Mouse (Mus musculus) activated CD4-positive, CD25-positive, alpha-beta regulatory T cell, adult 4 months (primary cell): Measurements from ENCODE around the gene Armc7. TPM values are rescaled to one million over a fixed set of nuclear protein-coding genes. Genes with fewer than 3 reads are reported as not detected.
"Not testable (repeated sequence)": the region's sequence is repeated elsewhere in the genome, so short reads cannot be mapped to it uniquely, and the experiment has no call there.

ENCODE experiments used
- ATAC-seq: one replicate; pipeline ENCODE4 v1.8.0; 2017
- polyA plus RNA-seq, 2 experiments: library from polyadenylated mRNA; unstranded; fragments of 100-300 nt; shearing (Covaris generic); gene quantifications; one replicate each; pipeline ENCODE4 v1.2.1; 2017

The Armc7 gene
- polyA plus RNA-seq, 2 experiments from 2014 or later: 49.9 to 59.3 TPM

GRCm38 (mm10) chr11:115491356-115492083, 16.1 kb downstream of the Armc7 start, which contains the start of gene Nt5c:
Nt5c (minus strand) TSS chr11:115491862.
- peak; percentile 99 for ATAC-seq

DNA sequence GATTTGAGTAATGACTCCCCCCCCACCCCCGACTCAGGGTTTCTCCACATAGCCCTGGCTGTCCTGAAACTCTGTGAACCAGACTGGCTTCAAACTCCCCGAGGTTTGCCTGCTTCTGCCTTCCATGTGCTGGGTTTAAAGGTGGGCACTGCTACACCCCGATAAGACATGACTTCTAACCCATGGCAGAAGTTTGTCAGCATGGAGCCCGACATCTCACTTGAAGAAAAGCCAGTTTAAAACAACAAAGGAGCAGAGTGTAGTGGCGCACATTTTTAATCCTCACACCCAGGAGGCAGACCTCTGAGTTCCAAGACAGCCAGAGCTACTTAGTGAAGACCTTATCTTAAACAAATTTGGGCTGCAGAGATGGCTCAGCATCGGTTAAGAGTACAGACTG, 16.9 kb downstream of the Armc7 start:
- no peak for ATAC-seq

DNA sequence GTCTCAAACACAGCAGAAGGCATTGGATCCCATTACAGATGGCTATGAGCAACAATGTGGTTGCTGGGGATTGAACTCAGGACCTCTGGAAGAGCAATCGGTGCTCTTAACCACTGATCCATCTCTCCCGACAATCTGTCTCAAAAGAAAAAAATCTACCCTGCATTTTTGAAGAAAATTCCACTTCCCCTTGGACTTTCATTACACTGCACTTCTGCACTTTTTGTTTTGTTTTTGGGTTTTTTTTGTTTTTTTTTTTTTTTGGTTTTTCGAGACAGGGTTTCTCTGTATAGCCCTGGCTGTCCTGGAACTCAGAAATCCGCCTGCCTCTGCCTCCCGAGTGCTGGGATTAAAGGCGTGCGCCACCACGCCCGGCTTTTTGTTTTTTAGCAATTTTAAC, 21.1 kb downstream of the Armc7 start:
- not testable (repeated sequence) for ATAC-seq

GRCm38 (mm10) chr11:115502636-115503035, 27.2 kb downstream of the Armc7 start:
- no peak for ATAC-seq

DNA sequence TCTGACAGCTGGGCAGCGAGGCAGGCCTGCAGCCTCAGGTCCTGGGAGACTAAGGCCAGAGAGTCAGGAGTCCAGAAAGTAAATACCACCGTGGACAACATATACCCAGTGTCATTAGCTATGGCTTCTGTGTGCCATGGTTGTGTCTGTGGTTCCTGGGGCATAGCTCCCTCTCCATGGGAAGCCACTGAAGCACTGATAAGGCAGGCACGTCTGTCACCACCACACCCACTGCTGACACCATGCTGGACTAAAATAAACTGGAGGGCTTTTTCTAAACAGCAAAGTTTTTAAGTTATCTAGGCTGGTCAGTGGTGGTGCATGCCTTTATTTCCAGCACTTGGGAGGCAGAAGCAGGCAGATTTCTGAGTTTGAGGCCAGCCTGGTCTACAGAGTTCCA, 31.1 kb downstream of the Armc7 start:
- ATAC-seq: no peak

GRCm38 (mm10) chr11:115508061-115508460, 32.6 kb downstream of the Armc7 start:
- ATAC-seq: peak; percentile 65

DNA sequence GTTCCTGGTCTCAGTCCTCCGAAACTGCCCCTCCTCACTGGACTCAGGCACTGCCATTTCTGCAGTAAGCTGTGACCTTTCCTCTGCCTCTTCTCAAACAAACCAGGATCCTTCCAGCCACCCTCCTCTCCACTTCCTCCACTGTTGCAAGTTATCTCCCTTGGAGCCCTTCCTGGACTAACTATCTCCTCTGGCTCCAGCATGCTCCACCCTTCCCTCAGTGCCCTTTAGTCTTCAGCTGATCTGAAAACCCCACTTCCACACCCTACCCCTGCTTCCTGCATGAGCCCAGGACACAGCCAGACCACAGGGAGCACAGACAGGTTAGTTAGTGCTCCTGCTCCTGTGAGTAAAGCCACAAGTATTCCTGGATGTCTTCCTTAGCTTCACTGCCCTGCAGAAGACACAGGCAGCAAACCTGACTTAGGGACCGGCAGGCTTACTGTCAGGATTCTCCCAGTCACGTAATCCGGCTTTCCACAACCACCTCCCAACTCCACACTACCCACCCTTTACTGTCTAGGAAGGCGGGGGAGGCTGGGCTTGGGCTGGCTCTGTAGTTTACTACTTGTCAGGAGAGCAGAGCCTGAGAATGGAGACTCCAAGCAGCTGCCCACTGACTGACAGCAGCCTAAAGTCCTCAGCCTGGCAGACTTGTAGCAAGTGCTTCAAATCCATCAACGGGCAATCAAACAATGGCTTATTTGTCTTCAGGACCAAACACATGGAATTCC, 34.5 kb downstream of the Armc7 start:
- no peak for ATAC-seq

- no peak for ATAC-seq
Observed at GRCm38 (mm10) chr11:115510507-115510888, 35.0 kb downstream of the Armc7 start.

DNA sequence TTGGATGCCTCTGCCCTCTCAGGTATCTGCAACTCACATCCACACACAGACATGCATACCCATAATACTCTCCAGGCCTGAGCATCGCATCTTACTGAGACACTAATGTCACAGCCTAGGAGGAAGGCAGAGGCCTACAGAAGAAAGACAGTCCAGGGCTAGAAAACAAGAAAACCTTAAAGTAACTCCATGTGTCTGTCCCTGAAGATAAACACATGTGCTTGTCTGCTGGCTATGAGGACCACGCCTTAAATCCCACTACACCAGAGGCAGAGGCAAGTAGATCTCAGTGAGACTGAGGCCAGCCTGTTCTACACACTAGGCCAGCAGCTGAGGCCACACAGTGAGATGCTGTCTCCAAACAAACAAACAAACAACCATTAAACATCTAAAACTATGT, 35.7 kb downstream of the Armc7 start:
- no peak for ATAC-seq

GRCm38 (mm10) chr11:115512004-115512403, 36.5 kb downstream of the Armc7 start:
- ATAC-seq: no peak

DNA sequence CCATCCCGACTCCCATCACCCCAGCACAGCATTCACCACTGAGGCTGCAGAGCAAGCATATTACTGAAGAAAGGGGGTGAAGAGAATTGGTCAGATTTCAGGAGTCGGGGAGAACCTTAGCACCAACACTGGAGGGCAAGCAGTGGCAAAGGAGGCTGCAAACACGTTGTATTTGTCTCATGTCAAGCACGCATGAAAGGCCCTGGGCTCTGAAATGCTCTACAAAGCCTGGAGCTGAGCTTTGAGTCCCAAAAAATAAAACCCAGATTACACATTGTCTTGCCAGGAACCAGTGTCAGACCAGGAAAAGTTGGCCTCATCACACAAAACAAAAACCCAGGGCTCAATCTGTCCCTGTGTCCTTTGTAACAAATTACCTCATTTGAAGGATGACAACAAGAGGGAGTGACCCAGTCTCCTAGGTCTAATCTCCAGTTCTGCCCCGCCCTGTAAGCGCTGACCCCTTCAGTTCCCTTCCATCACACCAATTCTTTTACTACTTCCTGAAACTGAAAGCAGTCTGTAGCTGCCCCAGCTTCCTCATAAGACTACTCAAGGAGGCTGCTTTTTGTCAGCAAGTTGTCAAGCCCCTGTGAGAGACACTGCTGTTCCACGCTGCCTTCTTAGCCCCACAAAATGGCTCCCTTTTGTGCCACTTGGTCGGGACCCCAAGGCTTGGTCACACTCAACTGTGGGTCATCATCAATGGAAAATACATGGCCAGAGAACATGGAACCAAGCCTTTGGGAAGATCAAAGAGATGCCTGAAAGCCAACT, 37.1 kb downstream of the Armc7 start:
- ATAC-seq: peak; percentile 17

DNA sequence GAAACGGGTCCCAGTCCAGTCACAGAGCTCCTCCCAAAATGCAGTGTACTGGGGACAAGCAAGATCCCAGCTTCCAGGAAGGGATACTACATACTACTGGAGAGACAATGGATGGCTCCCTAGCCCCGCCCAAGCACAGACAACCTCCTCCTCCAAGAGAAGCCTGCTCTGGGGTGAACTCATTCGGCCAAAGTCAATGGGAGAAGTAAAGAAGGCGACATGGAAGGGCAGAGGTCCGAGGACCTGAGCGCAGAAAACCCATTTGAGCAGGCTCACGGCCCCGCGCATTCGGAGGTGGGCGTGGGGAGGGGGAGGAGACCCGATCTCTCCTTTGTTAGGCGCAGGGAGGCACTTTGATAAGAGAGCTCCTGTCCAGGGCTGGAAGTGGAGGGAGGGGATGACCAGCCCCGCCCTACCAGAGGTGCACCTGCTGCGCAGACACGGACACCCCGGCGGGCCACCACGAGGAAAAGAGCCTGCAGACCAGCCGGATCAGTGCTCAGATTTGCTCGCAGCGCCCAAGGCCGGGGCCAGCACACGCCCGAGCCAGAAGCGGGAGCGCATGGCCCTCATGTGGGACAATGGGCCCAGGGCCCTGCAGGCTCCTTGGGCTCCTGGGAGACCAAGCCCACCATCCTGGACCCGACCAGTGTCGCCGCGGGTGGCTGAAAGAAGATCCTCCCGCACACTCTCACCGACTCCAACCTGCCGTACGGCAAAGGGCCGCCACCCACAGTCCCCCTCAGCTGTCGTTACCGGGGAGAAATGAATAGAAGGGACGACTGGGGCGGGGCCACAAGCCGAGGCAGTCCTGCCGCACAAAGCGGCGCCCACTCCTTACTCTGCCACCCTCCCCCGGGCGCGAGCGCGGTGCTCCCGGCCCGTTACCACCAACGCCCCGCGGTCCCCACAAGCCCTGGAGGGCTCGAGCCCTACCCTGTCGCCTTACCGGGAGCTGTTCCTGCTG, 38.1 kb downstream of the Armc7 start:
- ATAC-seq: peak; percentile 43

- ATAC-seq: peak; percentile 95
Observed at GRCm38 (mm10) chr11:115514238-115514663, 38.8 kb downstream of the Armc7 start, which contains the start of gene Jpt1. Jpt1 (minus strand) TSS chr11:115514387.

DNA sequence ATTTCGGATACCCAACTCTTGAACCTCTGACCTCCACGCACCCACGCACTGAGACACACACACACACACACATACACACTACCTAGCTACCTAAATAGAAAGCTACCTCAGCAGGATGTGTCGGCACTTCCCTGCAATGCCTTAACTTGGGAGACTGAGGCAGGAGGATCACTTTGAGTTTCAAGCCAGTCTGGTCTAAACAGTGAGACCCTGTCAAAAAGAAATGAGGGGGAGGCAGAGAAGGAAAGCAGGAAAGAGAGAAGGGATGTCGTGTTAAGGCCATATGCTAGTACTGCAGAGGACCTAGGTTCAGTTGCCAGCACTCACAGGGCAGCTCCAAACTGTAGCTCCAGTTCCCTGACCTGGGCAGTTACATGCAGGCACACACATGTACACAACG, 39.6 kb downstream of the Armc7 start:
- ATAC-seq: no peak

DNA sequence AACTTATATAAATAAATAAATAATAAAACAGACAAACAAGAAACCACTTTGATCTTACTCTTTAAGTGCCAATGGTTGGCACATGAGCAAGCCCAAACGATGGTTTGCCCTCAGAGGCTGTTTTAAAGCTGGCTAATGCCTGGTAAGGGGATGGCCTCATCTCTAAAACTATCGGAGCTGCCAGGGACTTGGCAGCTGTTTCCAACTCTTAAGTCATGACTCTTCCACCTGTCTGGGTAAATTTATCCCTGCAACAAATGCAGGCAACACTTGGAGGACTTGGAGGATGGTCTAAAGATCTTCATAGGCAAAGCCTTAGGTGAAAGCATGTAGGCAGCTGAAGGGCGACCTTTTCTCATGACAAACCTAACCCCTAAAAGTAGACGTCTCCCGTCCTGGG, 41.5 kb downstream of the Armc7 start:
- no peak for ATAC-seq

DNA sequence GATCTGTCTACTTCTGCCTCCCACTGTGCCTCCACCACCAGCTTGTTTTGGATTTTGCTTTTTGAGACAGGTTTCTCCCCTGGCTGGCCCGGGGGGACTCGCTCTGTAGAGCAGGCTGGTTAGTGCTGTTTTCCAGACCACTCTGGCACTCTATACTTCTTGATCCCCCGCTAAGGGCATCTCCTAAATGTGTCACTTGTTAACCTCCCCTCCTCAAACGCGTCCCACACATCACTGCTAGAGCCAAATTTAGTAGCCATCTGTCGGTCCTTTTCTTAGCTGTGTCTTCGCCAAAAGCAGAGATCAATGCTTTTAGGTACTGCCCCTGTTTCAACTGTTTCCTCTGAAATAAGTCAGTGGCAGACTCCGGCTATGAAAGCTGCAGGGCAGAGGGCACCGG, 43.2 kb downstream of the Armc7 start:
- no peak for ATAC-seq

GRCm38 (mm10) chr11:115519581-115519980, 44.1 kb downstream of the Armc7 start:
- no peak for ATAC-seq

GRCm38 (mm10) chr11:115520218-115520617, 44.8 kb downstream of the Armc7 start:
- ATAC-seq: no peak

GRCm38 (mm10) chr11:115521080-115521479, 45.6 kb downstream of the Armc7 start:
- ATAC-seq: no peak

DNA sequence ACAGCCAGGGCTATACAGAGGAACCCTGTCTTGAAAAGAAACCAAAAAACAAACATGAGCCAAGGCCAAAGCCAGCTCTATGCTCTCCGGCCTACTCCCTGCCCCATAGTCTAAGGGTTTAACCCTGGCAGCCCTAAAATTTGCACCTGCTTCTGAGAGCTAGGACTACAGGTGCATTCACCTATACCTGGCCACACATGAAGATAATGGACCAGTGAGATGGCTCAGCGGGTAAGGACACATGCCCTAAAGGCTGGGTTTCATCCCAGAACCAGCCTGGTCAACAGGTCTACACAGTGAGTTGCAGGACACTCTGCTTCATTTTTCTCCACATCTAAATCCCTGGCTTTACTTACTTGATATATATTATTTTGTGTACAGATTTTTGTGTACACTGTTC, 46.8 kb downstream of the Armc7 start:
- ATAC-seq: no peak

GRCm38 (mm10) chr11:115522703-115523102, 47.2 kb downstream of the Armc7 start:
- no peak for ATAC-seq

DNA sequence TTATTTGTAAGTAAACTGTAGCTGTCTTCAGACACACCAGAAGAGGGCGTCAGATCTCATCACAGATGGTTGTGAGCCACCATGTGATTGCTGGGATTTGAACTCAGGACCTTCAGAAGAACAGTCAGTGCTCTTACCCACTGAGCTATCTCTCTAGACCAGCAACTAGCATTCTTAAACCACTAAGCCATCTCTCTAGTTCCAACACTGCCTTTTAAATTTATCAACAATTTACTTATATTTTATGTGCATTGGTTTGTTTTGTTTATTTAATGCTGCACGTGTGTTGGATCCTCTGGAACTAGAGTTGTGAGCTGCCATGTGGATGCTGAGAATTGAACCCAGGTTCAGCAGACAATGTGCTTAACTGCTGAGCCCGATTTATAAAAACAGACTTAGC, 51.0 kb downstream of the Armc7 start:
- ATAC-seq: not testable (repeated sequence)
